Mouse (Mus musculus): ENCODE measurements around the gene Sema3f.
A peak's percentile ranks its signal among the peaks of the same experiment; 100 is the strongest.

Sema3f gene

DNA sequence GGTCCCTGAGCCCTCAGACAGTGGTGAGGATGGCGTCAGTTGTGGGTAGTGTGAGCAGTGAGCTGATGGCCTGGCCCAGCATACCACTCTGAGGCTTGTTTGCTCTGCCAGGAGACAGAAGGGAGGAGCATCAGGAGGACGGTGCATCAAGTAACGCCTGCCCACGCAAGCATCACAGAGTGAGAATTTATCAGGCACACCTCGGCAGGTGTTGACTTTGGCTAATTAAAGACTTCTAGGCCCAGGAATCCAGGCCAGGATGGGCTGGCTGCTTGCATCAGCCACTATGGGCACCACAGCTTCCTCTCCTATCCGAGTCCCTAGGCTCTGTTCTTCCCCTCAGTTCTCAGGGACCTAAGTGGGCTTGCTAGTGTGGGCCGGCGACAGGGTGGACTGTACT lies 47.9 kb downstream of the Sema3f start:
- no peak for DNase-seq (ENCODE audit: low spot score in 2 of 2)

DNA sequence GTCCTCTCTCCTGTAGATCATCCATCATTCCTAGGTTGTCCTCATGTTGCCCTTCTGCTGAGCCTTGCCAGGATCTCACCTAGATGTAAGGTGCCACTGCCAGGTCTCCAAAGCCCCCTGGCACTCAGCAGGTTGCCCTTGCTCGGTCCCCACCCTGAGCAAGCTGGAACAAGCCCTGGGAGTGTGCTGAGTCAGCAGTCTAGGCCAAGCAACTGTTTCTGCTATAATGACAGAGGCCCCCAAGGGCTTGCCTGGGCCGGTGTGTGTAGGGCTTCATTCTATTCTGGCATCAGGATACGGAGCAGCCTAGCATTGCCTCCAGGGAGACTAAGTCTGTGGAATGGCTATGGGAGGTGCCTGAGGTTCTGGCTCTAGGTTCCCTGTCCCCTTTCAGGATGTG lies 49.5 kb downstream of the Sema3f start:
- no peak for DNase-seq (ENCODE audit: low spot score in 2 of 2)

DNA sequence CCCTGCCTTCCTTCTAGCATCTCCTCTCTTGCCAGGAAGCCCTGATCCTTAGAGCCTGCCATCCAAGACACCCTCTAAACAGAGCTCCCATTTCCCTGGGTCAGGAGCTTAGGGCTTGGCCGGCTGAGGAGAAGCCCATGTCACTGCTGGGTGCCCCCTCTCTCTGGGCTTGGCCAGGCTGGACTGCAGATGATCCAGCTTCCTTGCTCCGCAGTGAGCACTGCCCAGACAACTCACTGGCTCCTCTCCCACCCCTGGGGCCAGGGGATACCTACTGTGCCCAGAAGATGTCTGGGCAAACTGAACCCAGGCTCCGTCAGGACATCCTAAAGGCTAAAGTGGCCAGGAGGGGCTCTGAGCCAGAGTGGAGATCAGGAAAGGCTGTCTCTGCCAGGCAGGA lies 50.3 kb downstream of the Sema3f start:
- no peak for DNase-seq (ENCODE audit: low spot score in 2 of 2)

DNA sequence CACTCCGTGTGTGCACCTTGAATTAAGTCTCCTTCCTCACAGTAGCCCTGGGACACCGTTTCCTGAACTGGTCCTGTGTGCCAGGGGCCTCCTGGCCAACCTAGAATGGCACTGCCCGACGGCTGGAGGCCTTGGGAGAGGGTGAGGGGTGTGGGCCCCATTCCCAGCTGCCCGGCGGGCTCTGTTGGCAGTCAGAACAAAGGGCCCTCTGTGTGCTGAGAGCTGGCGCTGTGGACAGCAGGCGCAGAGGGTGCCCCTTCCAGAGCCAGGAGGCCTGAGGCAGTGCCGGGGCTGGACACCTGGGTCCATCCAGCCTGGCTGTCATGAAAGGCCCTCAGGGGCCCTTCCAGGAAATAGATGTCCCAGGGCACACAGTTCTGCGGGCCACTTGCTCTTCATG lies 50.7 kb downstream of the Sema3f start:
- peak; percentile 60 to 73 for DNase-seq (ENCODE audit: low spot score in 2 of 2)

DNA sequence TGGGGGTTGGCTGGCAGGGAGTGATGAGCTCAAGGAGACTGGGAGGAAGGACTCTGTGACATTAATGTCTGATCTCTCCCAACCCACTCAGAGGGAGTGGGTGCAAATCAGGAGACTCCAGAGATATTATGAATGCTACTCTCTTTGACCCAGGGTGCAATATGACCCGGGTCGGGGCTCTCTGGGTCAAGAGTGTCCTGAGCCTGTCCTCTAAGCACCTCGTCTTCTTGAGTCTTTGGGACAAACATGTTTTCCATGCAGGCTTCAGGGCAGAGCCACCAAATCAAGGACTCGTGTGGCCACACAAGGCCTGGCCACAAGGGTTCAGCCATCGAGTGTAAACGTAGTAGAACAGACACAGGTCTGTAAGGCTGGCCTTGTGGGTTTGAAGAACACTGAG lies 52.2 kb downstream of the Sema3f start:
- DNase-seq (ENCODE audit: low spot score in 2 of 2) = no peak

DNA sequence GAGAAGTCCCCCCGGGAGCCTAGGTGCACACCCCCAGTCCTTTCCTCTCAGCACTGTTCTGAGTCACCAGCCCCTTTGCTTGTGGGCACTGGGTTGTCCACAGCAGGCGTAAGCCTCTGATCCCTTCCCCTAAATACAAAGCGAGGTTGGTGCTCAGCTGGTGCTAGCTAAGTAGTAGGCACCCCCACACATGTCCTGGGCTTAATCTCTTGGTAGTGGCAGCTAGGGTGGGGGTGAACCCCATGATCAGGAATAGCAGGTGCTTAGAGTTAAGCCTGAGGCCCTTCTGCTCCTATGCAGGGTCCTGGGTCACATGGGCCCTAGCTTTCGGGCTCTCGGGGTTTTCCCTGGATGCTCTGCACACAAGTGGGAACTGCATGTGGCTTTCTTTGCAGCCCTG lies 53.1 kb downstream of the Sema3f start:
- no peak for DNase-seq (ENCODE audit: low spot score in 2 of 2)

DNA sequence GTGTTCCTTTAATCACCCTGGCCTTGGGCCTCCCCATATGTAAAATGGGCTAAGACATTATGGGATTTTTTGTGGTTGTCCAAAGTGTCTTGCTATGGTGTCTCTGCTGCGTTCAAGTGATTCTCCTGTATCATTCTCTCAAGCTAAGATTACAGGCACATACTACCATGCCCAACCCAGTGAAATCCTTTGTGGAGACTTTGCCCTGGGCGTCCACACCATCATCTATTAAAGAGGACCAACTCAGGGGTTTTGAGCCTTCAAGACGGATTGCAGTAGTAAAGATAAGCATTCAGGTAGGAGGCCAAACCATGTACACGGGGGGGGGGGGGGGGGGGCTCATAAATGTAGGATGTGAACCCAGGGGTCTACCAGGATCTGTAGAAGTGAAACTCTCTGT lies 55.7 kb downstream of the Sema3f start:
- no peak for DNase-seq (ENCODE audit: low spot score in 2 of 2)

DNA sequence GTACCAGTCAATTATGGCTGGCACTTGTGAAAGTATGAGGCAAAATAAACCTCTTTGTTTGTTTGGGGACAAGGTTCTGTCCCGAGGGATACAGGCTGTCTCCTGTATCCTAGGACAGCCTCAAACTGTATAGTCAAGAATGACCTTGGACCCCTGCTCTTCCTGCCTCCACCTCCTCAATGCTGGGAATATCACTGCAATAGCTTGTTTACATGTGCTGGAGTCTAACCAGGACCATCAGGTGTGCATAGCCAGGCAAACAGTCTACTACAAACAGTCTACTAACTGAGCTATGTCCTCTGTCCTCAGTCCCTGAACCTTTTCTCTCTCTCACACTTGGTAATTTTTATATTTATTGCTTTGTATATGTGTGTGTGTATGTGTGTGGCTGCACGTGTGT lies 56.8 kb downstream of the Sema3f start:
- no peak for DNase-seq (ENCODE audit: low spot score in 2 of 2)

DNA sequence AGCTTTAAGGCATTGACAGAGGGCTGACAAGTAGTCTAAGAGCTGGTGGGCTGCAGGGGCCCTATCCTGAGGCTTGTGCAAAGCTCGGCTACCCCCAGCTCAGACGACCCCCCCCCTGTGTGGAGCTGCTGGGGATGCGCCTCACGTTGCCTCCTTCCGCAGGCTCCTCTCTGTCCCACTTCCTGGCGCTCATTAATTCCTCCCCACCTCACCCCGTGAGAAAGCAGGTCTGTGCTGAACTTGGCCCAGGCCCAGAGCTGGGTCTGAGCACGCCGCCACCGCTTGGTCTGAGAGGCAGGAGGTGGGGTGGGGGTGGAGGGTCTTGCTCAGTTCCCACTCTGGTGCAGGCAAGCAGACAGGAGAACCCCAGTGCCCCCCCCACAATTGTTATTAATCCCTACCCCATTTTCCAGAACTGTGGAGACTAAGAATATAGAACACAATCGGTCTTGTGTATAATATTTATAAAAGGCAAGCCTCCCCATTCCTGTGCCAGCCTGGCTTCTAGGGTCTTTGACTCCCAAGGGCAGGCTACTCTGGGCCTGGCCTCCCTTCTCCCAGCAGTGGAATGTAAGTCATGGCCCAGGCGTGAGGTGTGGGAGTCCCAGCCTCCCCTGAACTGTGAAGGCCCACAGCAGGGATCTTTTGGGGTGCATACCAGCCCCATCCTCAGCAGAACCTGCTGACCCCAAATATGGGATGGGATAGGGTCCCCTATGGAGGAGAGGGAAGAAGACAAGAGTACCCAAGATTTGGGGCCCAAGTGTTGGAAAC lies 59.4 kb downstream of the Sema3f start:
- no peak for DNase-seq (ENCODE audit: low spot score in 2 of 2)

DNA sequence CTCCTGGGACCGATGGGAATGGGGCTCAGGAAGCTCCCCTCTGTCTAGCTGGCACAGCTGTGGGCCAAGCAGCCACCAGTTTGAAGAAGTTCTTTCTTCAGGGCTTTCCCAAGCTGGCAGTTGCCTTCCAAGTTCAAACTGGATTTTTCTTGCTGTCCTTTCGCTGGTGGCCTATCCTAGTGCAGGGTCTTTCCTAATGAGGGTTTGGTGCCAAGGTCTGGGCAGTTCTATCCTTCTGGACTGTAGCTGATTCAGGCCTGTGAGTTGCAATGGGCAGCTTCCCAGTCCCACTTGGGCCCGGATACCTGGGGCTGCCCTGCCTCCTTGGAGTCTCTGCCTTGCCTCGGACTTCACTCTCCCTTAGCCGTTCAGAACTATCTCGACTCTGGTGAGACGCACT lies 60.0 kb downstream of the Sema3f start:
- no peak for DNase-seq (ENCODE audit: low spot score in 2 of 2)

DNA sequence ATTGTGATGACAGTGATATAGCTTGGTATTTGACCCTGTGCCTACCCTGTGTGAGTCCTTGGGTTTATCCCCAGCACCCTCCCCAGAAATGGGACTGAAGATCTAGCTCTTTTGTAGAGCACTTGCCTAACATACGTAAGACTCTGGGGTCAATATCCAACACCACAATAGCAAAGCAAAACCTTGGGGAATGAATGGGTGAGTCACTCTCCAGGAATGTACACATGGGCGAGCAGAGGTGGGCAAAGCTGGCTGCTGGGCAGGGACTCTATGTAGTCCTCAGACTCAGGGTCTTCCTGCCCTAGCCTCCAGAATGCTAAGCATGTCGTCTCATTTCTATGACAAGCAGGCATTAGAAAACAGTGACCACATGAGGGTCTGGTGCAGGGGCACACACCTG lies 61.5 kb downstream of the Sema3f start:
- no peak for DNase-seq (ENCODE audit: low spot score in 2 of 2)

DNA sequence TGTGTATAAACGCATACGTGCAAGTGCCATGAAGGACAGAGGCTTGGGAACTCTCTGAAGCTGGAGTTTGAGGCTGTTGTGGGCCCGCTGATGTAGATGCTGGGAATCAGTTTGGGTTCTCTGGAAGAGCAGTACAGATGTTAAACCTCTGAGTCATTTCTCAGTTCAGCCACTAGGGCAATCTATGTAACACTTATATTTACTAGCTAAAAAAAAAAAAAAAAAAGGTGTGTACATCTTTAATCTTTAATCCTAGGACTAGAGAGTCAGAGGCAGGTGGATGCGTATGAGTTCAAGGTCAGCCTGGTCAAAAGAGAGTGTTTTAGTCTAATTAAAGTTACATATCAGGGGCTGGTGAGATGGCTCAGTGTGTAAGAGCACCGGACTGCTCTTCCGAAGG lies 63.3 kb downstream of the Sema3f start:
- no peak for DNase-seq (ENCODE audit: low spot score in 2 of 2)

DNA sequence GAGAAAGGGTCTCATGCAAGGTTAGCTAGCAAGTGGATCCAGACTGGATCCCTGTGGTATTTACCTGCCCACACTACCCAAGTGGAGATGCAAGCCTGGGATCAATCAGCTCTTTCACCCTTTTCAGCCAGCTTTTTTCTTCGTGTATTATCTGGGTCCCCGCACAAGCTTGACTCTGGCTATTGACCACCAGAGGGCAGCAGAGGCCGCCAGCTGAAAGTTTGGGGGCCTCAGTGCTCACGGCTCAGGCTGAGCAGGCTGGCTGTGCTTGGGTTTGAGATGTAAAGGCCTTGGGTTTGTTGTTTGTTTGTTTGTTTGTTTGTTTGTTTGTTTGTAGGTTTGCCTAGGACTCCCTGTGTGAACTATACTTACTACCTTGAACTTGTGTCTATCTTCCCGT lies 64.7 kb downstream of the Sema3f start:
- peak in 1 of 2 experiments; percentile 80 for DNase-seq (ENCODE audit: low spot score in 2 of 2)

DNA sequence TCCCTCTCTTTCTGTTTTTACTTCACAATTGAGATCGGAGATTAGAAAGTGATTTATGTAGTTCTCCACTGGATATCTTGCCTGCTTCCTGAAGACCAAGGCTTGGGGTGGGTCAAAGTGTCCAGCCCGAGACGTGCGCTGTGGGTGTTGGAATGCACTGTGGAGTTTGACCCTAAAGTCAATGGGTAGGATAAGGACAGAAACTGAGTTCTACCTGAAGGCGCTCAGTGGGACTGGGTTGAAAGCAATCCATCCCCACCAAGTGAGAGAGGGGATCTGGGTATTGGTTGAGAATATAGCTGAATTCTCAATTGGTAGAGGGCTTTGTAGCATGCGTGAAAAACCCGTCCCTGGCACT lies 65.1 kb downstream of the Sema3f start:
- no peak for DNase-seq (ENCODE audit: low spot score in 2 of 2)

DNA sequence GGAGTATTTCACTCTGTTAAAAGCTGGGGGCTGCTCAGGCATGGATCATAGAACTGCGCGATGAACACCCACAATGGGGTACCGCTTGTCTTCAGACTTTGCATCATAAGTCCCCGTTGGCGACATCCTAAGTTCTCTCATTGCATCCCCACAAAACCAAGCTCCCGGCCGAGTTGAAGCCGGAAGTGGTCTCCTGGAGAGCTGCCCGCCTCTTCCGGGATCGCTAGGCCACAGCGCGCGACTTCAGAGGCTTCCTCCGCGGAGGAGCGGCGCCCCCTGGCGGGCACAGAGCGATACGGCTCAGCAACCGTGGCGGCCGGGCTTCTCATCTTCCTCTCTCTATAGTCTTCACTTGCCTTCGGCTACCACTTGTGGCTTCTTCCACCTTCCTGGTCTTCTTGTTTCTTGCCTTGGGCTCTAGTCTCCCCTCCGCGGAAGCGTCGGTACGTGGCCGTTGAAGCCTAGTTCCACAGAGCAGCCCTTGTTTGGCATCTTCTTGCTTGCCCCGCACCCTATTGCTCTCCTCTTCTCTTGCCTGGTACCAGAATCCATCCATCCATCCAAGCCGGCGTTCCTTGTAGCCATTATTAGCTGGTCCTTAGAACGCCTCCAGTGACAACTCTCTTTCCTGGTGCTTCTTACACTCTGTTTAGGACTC lies 65.7 kb downstream of the Sema3f start:
- peak in 1 of 2 experiments; percentile 91 for DNase-seq (ENCODE audit: low spot score in 2 of 2)

DNA sequence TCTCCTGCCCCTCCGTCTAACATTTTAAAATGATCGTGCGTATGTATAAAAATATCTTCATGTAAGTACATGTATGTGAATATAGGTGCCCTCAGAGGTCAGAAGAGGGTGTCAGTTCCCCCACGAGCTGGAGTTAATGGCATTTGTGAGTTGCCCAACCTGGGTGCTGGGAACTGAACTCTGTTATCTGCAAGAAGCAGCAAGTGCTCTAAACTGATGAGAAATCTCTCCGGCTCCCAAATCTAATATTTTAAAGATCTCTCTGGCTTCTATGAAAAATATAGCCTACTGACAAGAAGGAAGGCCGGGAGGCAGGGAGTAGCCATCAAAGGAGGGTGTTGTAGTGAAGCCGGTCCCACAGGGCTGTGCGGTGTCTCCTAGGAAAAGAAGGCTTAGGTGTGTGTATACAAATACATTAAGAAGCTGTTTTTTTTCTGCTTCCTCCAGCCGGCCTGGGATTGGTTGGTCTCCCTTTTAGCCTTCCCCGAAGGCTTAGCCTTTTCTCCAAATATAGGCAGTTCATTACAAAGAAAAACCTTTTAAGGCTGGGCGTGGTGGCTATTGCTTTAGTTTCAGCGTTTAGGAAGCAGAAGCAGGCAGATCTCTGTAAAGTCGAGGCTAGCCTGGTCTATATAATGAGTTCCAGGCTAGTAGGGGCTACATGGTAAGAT lies 66.6 kb downstream of the Sema3f start:
- DNase-seq (ENCODE audit: low spot score in 2 of 2) = no peak

DNA sequence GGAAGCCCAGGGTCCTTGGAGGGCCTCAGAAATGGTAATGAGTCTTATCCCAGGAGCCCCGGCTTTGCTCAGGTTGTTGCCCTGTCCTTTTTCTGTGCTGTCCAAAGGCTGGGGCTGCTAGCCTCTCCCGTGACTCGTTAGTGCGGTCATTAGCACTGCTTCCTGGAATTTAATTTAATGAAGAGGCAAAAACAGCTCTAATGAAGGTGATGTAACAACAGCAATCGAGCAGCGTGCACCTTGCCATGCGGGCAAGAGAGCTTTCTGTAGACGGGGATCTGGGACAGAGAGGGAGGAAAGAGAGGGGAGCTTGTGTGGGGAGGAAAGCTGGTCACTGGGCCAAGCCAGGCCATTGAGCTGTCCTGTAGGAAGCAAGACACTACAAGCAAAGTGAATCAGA lies 68.6 kb downstream of the Sema3f start:
- DNase-seq (ENCODE audit: low spot score in 2 of 2) = no peak

DNA sequence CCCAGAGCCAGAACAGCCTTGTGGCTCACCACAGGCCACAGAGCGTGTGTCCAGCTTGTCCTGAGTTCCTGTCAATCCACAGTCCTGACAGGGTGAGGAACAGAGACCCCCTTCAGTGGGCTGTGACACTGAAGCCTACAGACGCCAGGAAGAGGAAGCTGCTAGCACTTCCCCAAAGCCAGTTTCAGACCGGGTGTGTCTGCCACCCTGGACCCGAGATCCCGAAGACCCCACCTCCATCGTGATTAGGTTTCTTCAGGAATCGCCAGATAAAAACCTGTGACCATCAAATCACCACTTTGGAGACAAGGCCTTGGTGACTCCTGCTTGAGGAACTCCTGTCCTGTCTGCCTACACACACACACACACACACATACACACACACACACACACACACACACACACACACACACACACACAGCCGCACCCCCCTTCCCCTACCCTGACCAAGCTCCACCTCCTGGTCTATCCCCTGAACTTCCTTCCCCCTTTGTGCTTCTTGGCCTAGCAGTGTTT lies 70.0 kb downstream of the Sema3f start:
- no peak for DNase-seq (ENCODE audit: low spot score in 2 of 2)

DNA sequence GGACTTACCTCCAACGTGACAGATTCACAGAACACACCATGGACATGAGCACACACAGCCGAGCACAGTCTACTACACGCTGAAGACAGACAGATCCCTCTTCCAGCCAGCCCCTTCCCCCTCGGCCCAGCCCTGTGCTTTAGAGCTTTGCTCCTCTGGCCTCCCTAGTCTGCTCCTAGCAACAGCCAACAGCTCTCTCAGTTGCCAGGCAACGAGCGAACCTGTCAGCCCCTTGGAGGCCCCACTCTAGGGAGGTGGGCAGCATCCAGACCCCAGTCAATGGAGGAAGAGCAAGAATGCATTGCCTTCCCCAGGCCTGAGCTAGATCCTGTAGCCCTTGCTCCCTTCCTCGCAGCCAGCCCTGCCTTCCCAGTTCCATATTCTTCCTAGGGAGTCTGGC lies 73.2 kb downstream of the Sema3f start:
- DNase-seq (ENCODE audit: low spot score in 2 of 2) = no peak

DNA sequence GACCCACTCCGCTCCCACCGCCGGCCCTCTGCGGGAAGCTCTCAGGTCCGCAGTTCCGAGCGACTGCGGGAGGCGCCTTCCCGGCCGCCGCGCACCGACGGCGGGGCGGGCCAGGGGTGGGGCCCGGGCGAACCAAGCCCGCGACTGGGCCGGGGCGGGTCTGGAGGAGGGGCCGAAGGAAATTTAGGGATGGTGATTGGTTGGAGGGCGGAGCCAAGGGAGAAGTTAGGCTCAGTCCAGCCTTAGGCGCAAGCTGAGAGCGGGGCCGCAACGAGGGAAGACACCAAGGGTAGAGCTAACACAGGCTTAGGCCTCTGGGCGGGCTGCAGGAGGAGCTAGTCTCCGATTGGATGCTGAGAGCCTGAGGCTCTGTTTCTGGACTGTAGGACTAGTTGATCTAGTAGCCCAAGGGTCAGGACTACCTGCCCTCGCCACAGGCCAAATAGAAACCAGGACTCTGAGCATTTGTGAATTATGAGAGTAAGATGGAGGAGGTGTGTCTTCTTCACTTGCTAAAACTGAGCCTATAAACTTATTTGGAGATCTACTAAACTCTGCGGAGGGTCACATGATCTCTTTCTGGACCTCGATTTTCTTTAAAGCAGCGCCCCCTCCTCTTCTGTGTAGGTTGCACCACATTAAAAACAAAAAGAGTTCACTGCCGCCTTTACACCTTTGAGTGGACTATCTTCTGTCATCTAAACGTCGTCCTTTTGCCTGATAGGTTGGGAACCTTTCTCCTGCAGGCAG lies 74.8 kb downstream of the Sema3f start, which contains the start of gene Gnai2:
Gnai2 (minus strand) TSS at position 89 of the 750 bp plus-strand sequence.
- peak; percentile 88 to 96 for DNase-seq (ENCODE audit: low spot score in 2 of 2)

DNA sequence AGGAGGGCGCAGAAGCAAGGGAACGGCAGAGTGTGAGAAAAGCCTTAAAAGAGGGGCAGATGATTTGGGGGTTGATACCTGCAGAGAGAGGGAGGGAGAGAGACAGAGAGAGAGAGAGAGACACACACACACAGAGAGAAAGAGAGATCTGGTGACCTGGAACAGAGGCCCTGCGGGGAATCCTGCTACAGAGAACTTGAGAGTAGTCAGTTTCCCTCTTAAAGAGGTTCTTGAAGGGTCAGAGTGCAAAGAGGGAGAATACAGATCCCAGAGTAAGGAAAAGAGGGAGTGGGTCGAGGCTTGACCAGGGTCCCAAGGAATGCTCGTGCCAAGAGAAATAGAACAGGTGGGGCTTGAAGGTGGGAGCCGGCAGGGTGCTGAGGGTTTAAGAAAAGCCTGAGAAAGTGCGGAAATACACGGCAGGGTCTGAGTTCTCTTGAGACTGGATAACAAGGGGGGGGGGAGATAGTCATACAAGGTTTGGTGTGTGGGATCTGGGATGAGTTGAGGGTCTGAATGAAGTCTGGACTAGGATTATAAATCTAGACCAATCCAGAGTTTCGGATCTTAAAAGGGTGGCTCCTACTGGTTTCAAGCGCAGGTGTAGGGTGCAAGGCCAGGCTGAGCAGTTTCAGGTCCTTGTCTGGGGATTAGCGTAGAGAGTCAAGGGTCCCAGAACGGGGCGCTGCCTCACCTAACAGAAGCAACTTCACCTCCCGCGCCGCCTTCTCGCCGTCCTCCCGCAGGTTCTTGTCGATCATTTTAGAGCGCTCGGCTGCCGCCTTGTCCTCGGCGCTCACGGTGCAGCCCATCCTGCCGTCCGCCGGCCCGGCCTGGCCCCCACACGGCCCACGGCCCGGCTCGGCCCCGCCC lies 75.6 kb downstream of the Sema3f start:
- DNase-seq (ENCODE audit: low spot score in 2 of 2) = no peak
